Mouse (Mus musculus): Measurements from ENCODE around the gene Lonp1.
"Not testable (repeated sequence)": the region's sequence is repeated elsewhere in the genome, so short reads cannot be mapped to it uniquely, and the experiment has no call there.

The Lonp1 gene

DNA sequence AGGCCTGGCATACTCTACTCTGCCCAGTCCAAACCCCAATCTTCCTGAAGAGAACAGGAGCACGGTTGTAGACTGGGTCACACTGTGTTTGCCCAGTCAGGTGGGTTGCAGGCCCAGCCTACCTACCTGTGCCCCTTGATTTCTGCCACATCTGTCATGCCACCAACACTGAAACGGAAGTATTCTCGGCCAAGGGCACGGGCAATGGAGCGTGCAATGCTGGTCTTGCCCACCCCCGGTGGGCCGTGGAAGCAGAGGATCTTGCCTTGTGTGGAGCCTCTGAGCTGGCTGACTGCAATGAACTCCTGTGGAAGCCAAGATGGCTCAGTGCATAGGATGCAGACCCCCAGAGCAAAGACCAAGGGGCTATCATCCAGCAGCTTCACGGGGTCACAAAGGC, 9.1 kb downstream of the Lonp1 start:
- no peak for DNase-seq

GRCm38 (mm10) chr17:56616725-56617124, 10.0 kb downstream of the Lonp1 start:
- DNase-seq: no peak

GRCm38 (mm10) chr17:56615792-56616191, 10.9 kb downstream of the Lonp1 start:
- DNase-seq: no peak

DNA sequence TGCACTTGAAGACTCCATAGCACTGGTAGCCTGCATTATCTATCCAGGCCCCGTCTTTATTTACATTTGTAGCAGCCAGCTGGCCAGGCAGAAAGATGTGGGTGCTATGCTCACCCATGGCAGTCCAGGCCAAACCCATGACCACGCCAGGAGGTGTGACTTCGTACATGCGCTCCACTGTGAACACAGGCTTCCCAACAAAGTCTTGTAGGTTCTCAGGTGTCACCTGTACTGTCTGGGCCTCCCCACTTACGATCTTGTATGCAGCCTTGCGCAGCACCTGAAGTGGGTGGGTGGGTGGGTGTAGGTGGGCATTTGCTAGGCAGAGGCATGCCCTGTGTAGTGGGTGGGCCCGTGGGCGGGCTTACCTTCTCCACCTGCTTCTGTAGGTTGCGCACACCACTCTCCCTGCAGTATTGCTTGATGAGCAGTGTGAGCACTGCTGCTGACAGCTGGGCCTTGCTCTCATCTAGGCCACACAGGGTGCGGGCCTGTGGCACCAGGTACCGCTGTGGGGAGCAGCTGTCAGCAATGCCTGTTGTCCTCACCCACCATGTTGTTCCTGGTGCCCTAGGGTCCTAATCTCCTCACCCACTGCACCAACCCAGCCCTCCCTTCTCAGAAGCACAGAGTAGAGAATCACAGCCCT, 11.4 kb downstream of the Lonp1 start:
- DNase-seq: no peak

DNA sequence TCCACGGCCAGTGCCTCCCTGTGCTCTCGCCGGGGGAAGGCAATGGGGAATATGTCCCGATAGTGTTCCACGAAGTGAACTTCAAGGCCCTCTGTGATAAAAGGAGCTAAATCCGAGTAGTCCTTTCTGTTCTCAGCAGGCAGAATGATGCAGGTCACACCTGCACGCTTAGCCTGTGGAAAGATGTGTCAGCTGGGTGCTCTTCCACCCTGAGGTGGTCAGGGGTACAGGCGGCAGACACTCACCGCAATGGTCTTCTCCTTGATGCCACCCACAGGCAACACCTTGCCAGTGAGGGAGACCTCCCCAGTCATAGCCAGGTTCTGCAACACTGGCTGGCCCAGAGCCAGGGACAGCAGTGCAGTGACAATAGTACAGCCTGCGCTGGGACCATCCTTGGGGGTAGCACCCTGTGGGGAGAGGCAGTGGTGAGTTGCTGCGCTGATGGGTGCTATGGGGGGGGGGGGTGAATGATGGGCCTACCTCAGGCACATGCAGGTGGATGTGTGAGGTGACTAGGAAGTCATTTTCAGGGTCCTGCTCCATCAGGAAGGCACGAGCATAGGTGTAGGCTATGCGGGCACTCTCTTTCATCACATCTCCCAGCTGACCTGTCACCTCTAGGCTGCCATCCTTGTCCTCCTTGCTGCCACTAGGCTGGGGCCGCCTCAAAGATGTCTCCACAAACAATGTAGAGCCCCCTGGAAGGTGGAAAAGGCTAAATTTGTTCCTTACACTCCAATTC, 12.1 kb downstream of the Lonp1 start:
- no peak for DNase-seq

DNA sequence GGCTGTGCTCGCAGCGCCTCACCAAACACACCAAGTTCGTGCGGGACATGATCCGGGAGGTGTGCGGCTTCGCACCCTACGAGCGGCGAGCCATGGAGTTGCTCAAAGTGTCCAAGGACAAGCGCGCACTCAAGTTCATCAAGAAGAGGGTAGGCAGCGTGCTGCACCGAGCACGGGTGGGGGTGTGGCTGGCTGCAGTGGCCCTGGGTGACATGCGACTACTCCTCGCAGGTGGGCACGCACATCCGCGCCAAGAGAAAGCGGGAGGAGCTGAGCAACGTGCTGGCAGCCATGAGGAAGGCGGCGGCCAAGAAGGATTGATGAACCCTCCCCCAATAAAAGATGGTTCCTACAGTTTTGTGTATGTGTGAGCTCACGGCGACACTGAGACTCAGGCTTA, 12.8 kb downstream of the Lonp1 start:
- DNase-seq: not testable (repeated sequence)

DNA sequence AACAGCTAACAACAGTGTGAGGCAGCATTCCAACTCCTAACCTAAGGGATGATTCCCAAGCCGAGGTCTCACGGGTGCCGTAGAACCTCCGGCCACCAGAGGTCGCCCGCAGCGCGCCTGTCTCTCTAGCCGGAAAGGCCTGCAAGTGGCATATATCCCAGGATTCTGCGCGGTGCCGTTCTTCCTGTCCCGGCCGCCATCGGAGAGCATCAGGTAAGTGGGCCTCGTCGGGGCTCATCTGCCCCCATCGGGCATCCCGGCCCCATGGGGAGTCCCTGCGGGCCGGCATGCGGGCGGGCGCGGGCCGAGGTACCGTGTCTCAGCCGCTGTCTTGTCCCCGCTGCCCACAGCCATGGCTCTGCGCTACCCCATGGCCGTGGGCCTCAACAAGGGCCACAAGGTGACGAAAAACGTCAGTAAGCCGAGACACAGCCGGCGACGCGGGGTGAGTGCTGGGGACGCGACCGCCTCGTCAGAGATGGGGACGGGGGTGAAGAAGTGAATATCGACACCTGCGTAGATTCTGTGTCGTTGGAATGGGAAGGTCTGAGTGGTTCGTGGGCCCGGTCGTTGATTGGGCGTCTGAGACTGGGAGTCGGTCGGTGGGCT, 13.3 kb downstream of the Lonp1 start, which contains the start of gene Rpl36:
Gene Rpl36 (plus strand): TSS at position 181 of the 609 bp plus-strand sequence.
- DNase-seq: peak; percentile 95

GRCm38 (mm10) chr17:56612565-56612939, 14.1 kb downstream of the Lonp1 start:
- DNase-seq: not testable (repeated sequence)

DNA sequence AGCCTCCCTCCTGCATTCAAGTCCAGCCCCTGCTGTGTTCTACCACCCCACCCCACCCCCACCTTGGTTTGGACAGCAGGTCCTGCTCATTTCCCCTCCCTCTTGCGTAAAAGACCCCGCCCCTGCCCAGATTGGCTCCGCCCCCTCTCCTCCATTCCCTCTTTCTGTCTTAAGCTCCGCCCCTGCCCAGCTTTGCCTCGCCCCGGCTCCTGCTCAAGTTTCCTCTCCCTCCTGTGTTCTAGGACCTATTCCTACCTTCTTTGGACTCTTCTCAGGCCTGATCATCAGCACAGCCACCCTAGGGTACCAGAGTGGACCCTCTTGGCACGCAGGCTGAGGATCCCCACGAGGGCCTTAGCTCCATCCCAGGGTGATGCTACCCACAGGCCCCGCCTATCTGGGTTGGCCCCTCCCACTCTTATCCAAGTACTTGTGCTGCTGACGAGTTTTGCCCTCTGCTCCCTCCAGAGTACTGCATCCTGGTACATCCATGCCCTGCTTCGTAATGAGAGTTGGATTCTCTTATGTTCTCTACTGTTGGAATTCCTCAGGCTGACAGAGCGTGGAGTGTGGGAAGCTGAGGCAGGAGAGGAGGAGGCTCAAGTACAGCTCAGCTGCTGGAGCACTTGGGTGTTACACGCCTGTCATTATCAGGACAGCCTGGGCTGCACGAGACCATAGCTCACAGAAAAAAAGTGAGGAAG, 14.7 kb downstream of the Lonp1 start:
- DNase-seq: no peak

- no peak for DNase-seq
Observed at GRCm38 (mm10) chr17:56611323-56611722, 15.4 kb downstream of the Lonp1 start.

DNA sequence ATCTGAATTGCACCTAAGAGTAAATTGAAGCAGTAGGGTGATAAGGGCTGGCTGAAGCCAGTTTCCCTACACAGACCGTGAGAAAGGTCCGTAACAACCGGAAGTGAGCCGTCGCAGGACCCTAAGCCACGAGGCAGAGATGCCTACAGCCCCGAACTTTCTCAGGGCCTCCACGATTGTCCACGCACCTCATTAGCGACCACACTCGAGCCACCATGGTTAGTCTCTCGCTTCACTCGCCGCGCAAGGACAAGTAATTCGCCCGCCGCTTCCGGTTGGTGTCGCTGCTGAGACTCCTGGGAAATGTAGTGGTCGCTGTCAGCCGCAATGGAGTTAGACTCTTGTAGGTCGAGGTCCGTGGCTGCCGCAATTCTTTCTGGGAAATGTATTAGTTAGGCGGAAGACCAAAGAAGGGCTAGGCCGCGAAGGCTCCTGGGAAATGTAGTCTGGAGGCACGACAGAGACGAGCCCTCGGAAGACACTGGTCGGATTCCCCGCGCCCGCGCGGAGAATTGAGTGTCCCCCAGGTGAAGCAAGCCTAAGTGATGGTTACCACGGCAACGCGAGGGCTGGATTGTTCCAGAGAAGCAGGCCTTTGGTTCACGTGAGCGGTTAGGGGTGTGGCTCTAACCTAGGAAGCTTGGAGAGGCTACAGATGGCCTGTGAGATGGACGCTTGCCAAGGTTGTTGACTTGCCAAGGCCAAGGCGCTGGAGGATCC, 17.1 kb downstream of the Lonp1 start, which contains the start of gene 2410015M20Rik:
Gene 2410015M20Rik (minus strand): TSS at position 320 of the 720 bp plus-strand sequence.
- peak; percentile 96 for DNase-seq

DNA sequence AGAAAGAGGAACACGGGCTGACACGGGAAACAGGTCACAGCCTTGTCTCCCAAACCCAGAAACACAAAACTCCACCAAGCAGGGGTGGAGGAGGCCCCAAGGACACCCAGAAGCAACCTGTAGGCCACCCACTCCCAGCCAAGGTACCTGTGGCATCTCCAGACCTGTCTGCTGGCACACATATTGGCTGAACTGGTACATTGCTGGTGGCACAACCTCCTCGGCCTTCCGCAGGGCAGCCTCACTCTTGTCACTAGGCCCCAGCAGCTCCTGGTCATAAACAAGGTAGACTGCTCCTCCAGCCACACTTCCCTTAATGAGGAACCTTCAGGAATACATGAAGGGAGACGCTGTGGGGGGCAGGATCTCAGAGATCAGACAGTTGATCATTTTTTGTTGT, 18.0 kb downstream of the Lonp1 start:
- no peak for DNase-seq

DNA sequence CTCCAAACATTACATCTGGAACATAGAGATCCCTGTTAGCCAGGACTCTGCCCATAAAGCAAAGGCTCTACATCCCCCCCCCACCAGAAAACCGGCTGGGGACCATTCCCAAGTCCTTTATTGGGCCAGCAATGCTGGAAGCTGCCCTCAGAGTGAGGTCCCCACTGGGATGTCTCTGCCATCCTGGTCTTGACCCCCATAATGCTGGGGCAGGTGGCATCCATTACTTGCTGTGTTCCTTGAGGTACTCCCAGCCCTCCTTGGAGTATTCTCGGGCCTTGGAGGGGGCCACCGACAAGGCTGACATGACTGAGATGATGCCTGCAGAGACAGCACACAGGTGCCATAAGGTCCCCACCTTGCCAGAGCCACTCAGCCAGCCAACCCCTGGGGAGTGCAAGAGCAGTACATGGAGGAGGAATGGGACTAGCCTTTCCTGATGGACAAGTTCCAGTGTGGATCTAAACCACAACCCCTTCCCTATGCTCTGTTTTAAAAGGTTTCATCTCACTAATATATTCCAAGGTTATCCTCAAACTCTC, 19.1 kb downstream of the Lonp1 start:
- DNase-seq: no peak

- DNase-seq: no peak
Observed at GRCm38 (mm10) chr17:56605431-56605830, 21.3 kb downstream of the Lonp1 start.

DNA sequence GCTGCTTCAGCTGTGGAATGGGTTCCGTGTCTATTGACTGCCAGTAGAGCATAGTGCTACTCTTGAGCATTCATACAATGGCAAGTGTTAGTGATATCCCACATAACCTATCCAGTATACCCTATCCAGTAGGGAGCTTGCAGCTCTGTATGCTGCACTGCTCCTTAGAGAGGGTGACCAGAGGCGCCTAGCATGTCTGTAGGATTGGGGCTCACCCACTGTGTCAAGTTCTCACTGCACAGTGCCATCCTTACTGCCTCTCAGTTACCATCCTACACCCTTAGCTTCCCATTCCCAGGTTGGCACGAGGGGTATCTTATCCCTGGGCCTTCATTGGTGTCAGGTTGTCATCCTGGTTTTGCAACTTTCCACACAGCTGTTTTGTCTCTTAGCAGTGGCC, 22.3 kb downstream of the Lonp1 start:
- DNase-seq: no peak

DNA sequence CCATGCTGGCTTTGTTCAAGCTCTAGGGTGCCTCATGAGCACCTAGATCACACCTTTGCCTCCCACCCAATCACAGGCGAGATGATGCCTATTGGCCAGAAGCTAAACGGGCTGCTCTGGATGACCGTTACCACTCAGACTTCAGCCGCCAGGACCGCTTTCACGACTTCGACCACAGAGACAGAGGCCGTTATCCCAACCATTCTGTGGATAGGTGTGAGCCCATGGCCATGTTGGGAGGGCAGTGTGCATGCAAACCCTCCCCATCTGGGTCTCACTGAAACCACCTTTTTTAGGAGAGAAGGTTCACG, 22.7 kb downstream of the Lonp1 start:
- no peak for DNase-seq

GRCm38 (mm10) chr17:56603186-56604069, 23.3 kb downstream of the Lonp1 start:
- no peak for DNase-seq

DNA sequence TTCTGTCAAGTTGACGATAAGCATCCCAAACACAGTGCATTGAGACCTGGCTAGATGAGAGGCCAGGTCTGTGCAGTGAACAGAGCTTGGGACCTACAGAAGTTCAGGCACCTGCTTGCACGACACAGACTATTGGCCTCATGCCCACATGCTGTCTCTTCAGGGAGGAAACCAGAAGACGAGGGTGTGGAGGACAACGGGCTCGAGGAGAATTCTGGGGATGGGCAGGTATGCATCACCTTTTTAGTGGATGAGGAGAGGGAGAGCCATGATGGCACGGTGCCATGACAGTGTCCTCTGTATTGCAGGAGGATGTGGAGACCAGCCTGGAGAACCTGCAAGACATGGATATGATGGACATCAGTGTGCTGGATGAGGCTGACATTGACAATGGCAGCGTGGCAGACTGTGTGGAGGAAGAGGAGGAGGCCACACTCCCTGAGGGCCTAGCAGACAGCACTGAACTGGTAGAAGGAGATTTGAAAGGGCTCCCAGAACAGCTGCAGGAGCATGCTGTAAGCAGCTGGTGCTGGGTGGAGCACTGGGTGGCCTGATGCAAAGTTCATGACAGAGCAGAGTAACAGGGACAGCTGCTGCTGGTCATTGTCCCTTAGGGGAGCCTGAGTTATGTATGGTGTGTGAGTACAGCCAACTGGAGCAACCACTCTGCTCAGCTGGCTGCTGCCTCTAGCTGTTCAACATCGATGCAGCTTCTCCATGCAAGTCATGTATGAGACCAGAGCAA, 33.0 kb downstream of the Lonp1 start:
- no peak for DNase-seq

DNA sequence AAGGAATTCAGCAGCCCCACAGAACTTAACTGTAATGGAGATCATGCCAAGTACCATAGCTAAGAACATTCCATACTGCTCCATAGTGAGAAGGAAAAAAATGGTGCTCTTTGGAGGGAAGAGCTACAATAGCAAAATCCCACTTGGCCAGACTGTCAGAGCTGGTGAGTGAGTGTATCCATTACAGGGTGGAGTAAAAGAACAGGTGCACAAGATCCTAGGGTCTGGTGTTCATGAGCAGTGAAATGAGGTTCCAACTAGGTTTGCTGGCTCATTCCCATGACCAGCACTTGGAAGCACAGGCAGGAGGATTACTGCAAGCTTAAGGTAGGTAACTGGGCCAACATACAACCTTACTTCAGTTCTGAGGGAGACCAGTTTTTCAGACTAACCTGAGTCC, 34.1 kb downstream of the Lonp1 start:
- no peak for DNase-seq

GRCm38 (mm10) chr17:56588921-56589320, 37.8 kb downstream of the Lonp1 start:
- DNase-seq: no peak

GRCm38 (mm10) chr17:56587773-56588172, 38.9 kb downstream of the Lonp1 start:
- no peak for DNase-seq
